Mouse (Mus musculus): ENCODE measurements at regions not wholly inside any gene's neighbourhood (a gene's known extent, or its start where the extent isn't known, plus 50 kb on each side); places are given as distances from the start of the nearest gene placed in this dataset.

- TF ChIP-seq E2F4 (IDR thresholded peaks at IDR 0.05; ENCODE audit: insufficient read depth) (no peak), POLR2A (IDR thresholded peaks at IDR 0.05; ENCODE audit: insufficient read length, low read depth) (no peak), MAX (IDR thresholded peaks at IDR 0.05; ENCODE audit: low read depth) (no peak), POLR2AphosphoS2 (IDR thresholded peaks at IDR 0.05; ENCODE audit: insufficient read length, low read depth) (no peak), SRF (IDR thresholded peaks at IDR 0.05; ENCODE audit: control insufficient read depth, insufficient read length, low read depth) (no peak)
Observed at GRCm38 (mm10) chr13:42546389-42546788, 134.0 kb upstream of the Phactr1 start.
